Mouse (Mus musculus) heart, adult 2 months (tissue): ENCODE data around the gene Slc16a10. TPM values are rescaled to one million over a fixed set of nuclear protein-coding genes. Genes with fewer than 3 reads are reported as not detected.
"Not testable (repeated sequence)": the region's sequence is repeated elsewhere in the genome, so short reads cannot be mapped to it uniquely, and the experiment has no call there.

Source experiments
- DNase-seq, 2 experiments: peaks; one replicate each; pipeline ENCODE4 v3.0.0; 2021
- H3K27ac ChIP-seq: fragments of 200-600 bp; 2 replicates; pipeline ENCODE4 v1.8.1; 2022
- H3K27me3 ChIP-seq: fragments of 200-500 bp; 2 replicates; pipeline ENCODE4 v1.6.1; 2012; ENCODE audit warnings: mild to moderate bottlenecking, low read length, inconsistent platforms, mixed read lengths; ENCODE audit not compliant: control insufficient read depth, insufficient read depth
- H3K36me3 ChIP-seq: fragments of 200-500 bp; 2 replicates; pipeline ENCODE4 v1.6.1; 2012; ENCODE audit warnings: low read length, inconsistent platforms; ENCODE audit not compliant: control insufficient read depth, insufficient read depth
- H3K4me1 ChIP-seq: fragments of 200-500 bp; 2 replicates; pipeline ENCODE4 v1.6.1; 2011; ENCODE audit warnings: low read length; ENCODE audit not compliant: control insufficient read depth, insufficient read depth
- H3K4me3 ChIP-seq: fragments of 200-600 bp; 2 replicates; pipeline ENCODE4 v1.8.1; 2022
- H3K79me2 ChIP-seq: fragments of 200-500 bp; replicated peaks from 2 replicates; pipeline ENCODE4 v1.6.1; 2012; ENCODE audit warnings: mild to moderate bottlenecking, inconsistent platforms, low read length, moderate library complexity, mixed read lengths; ENCODE audit not compliant: control insufficient read depth, insufficient read depth
- H3K9ac ChIP-seq: fragments of 200-500 bp; 2 replicates; pipeline ENCODE4 v1.6.1; 2012; ENCODE audit warnings: low read depth, mild to moderate bottlenecking, control low read depth, inconsistent platforms, low read length, mixed read lengths
- CTCF ChIP-seq: fragments of 200-600 bp; IDR thresholded peaks from 2 replicates; pipeline ENCODE4 v1.8.1; 2022; ENCODE audit warnings: antibody characterized with exemption, mild to moderate bottlenecking, moderate library complexity
- EP300 ChIP-seq: fragments of 200-500 bp; IDR thresholded peaks from 2 replicates; pipeline ENCODE4 v1.6.1; 2011; ENCODE audit warnings: low read depth, low read length, control low read depth; ENCODE audit not compliant: insufficient read depth
- POLR2A ChIP-seq: fragments of 200-500 bp; IDR thresholded peaks from 2 replicates; pipeline ENCODE4 v1.6.1; 2011; ENCODE audit warnings: mild to moderate bottlenecking, low read depth, low read length, control low read depth; ENCODE audit not compliant: insufficient read depth
- WGBS: fragments of 180-500 bp; shearing (Covaris S2); methylation state at CpG from one replicate; pipeline ENCODE4 v1.1.7; 2018; 5-methylcytosine and 5-hydroxymethylcytosine counted together
- intact Hi-C: fragments of 180-260 bp; cut with DNase I; formaldehyde crosslinking; loops from one replicate; pipeline ENCODE4 v1.15.1; 2025
- polyA plus RNA-seq: library from polyadenylated mRNA; depleted of rRNA; stranded (reverse); fragments of >200 nt; gene quantifications from 2 replicates; pipeline ENCODE4 v1.2.3, GENCODE M21; 2012
- total RNA-seq, 2 experiments: library from RNA; stranded (reverse); gene quantifications; 2 replicates each; pipeline ENCODE4 v1.2.3; 2021

The Slc16a10 gene
- total and polyA plus RNA-seq, 3 experiments = 15.3 to 21.9 (median 21.0) TPM

DNA sequence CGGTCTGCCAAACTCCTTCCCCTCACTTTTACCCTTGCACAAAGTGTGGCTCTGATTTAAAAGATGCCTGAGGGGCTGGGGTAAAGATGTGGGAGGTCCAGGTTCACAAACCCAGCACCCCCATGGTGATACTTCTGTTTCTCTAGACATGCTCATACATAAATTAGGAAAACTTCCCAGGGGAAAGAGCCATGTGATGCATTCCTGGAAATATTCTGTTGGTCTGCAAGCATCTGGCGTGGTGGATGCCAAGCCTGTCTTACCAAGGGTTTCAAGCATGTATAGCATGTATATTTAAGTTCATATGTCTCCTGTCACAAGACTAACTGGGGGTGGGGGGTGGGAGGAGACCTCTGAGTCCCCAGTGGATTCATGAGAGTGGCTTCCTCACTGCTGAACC, 121.7 kb downstream of the Slc16a10 start:
- TF ChIP-seq CTCF (no peak), POLR2A (no peak), EP300 (no peak)
- WGBS = 65% methylated on average over 2 of the region's 2 CpGs
- no peak overlapping the region for H3K4me3 ChIP-seq

DNA sequence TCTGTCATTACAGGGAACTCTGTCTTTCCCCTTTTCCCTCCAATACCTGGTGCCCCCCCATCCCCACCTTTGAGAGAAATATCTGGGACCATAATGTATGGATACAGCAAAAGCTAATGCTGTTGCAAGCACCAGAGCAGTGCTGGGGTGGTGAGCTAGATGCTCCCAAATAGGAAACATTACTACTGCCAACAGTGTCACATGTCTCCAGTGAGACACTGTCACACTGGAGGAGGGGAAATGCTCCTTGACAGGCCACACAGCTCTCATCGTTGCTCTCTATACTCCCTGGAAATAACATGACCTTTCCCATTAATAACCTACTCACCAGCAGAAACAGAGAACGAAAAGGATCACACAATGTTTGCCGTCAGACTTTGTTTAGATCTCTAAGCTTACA, 122.6 kb downstream of the Slc16a10 start:
- 38% methylated on average over 3 of the region's 3 CpGs for WGBS
- TF ChIP-seq EP300 (peak; percentile 77; the same call in 1 of the 2 replicates), POLR2A (0 out of 2 replicates have a peak, but pooled peaks have one; percentile 35), CTCF (no peak)
- no peak overlapping the region for H3K9ac ChIP-seq
- DNase-seq = peak in 1 of 2 experiments; percentile 27
- no peaks in the 10 kb centered on the region for H3K27me3 ChIP-seq
- H3K36me3 ChIP-seq = peaks cover 5% of the 10 kb centered on the region; the same call in 1 of the 2 replicates
- intact Hi-C loops = no loop called here
- H3K4me3 ChIP-seq = no peak overlapping the region
- H3K27ac ChIP-seq = peak overlapping the region; percentile 65
- no peaks in the 10 kb centered on the region; the same call in 1 of the 2 replicates for H3K79me2 ChIP-seq
- H3K4me1 ChIP-seq = no peaks in the 10 kb centered on the region

More for the DNA sequence above, 121.7 kb downstream of the Slc16a10 start:
- intact Hi-C loops = loop anchor here (5.0 kb wide), 1 partner anchor 63 kb away; no protein-coding TSS in a partner anchor
- Histone ChIP-seq H3K4me1 (peaks cover 3% of the 10 kb centered on the region; the same call in 1 of the 2 replicates), H3K36me3 (peaks cover 5% of the 10 kb centered on the region; the same call in 1 of the 2 replicates), H3K9ac (no peak overlapping the region), H3K27me3 (no peaks in the 10 kb centered on the region), H3K79me2 (no peaks in the 10 kb centered on the region; the same call in 1 of the 2 replicates), H3K27ac (no peak overlapping the region; the same call in 1 of the 2 replicates)
- no peak for DNase-seq

DNA sequence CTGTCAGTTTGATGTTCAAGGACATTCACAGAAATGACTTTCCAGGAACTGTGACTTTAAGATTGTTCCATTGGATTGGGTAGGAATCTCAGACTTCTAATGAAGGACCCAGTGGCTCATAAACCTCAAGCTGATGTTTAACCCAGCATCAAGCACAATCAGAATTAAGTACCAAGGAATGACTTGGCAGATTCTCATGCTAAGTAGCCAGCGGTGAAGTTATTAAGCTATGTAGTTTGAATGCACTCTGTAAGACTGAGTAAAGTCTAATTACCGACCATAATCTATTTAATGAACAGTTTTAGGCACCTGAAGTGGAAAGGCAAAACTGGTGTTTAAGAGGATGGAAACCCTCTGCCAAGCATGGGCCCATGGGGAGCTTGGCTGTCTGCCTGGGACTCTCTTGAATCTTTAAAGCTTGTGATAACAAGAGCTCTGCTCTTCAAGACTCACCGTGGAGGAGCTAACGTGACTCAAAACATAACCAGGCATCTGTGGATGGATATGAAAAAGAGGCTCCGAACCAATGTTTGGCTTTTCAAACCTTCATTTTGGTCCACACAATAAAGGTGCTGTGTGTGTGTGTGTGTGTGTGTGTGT, 123.7 kb downstream of the Slc16a10 start:
- peak; percentile 26 to 39 for DNase-seq
- intact Hi-C loops = no loop called here
- H3K36me3 ChIP-seq = peaks cover 5% of the 10 kb centered on the region; the same call in 1 of the 2 replicates

DNA sequence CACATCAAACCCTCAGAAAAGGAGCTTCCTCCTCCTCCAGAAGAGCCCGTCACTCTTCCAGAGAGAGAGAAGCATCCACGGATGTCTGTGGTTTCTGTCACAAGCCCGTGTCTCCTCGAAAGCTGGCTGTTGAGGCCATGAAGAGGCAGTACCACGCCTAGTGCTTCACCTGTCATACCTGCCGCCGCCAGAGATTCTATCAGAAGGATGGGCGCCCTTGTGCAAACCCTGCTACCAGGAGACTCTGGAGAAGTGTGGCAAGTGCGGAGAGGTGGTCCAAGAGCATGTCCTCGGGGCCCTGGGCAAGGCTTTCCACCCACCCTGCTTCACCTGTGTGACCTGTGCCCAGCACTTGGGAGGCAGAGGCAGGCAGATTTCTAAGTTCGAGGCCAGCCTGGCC, 132.5 kb downstream of the Slc16a10 start:
- DNase-seq = no peak

More for the DNA sequence above, 123.7 kb downstream of the Slc16a10 start:
- Histone ChIP-seq H3K4me1 (no peaks in the 10 kb centered on the region), H3K79me2 (no peaks in the 10 kb centered on the region; the same call in 1 of the 2 replicates), H3K4me3 (no peak overlapping the region), H3K9ac (no peak overlapping the region), H3K27me3 (no peaks in the 10 kb centered on the region), H3K27ac (no peak overlapping the region; the same call in 1 of the 2 replicates)
- WGBS = 56% methylated on average over 5 of the region's 5 CpGs
- no peak for TF ChIP-seq CTCF

DNA sequence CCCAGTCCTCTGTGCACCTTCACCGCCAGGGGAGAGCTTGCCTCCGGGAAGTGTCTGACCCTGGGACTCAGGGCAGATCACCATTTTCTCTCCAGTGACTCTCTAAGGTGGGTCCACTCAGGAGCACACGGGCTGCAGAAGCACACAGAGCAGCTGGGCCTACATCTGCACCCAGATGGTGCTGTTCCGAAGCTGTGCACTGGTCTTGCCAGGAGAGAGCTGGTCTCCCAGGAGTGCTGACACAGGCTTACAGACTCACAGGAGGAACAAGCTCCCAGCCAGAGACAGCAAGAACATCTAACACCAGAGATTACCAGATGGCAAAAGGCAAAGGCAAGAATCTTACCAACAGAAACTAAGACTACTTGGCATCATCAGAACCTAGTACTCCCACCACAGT, 133.2 kb downstream of the Slc16a10 start:
- H3K4me1 ChIP-seq, H3K4me3 ChIP-seq, H3K36me3 ChIP-seq, H3K9ac ChIP-seq, H3K79me2 ChIP-seq, H3K27ac ChIP-seq, H3K27me3 ChIP-seq, intact Hi-C loops, DNase-seq: not testable (repeated sequence)
- 60% methylated on average over 4 of the region's 4 CpGs for WGBS

More for the DNA sequence above, 132.5 kb downstream of the Slc16a10 start:
- Histone ChIP-seq H3K9ac (no peak overlapping the region), H3K27ac (no peak overlapping the region), H3K27me3 (no peaks in the 10 kb centered on the region), H3K4me3 (no peak overlapping the region), H3K79me2 (no peaks in the 10 kb centered on the region), H3K4me1 (no peaks in the 10 kb centered on the region), H3K36me3 (no peaks in the 10 kb centered on the region)
- TF ChIP-seq POLR2A (no peak), EP300 (no peak), CTCF (no peak)
- 77% methylated on average over 11 of the region's 11 CpGs for WGBS
- intact Hi-C loops = no loop called here

DNA sequence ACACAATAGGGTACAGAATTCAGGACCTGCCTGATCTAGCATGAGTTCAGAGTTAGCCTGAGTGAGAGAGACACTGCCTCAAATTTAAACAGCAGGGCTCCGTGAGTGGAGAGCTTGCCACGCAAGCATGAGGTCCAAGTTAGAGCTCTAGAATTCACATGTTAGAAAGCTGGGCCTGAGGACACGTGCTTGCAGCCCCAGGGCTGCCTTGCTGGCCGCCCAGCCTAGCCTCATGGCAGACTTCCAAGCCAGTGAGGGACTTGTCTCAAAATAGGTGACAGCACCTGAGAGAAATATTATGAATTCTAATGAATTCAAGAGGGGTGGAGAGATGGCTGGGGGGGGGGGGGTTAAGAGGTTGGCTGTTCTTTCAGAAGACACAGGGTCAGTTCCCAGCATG, 134.1 kb downstream of the Slc16a10 start:
- 73% methylated on average over 4 of the region's 4 CpGs for WGBS
- H3K9ac ChIP-seq = no peak overlapping the region
- intact Hi-C loops = no loop called here
- DNase-seq = no peak
- no peaks in the 10 kb centered on the region for H3K36me3 ChIP-seq
- no peak overlapping the region for H3K4me3 ChIP-seq
- no peaks in the 10 kb centered on the region for H3K27me3 ChIP-seq
- H3K27ac ChIP-seq = no peak overlapping the region
- H3K79me2 ChIP-seq = no peaks in the 10 kb centered on the region
- H3K4me1 ChIP-seq = no peaks in the 10 kb centered on the region
- TF ChIP-seq POLR2A (no peak), EP300 (no peak), CTCF (no peak)
